Mouse (Mus musculus): ENCODE measurements around the gene Gm5089. TPM values are rescaled to one million over a fixed set of nuclear protein-coding genes. Genes with fewer than 3 reads are reported as not detected.

The Gm5089 gene
- not detected in 2 replicates for polyA plus RNA-seq (2012; rRNA removed; ENCODE audit: low replicate concordance)

GRCm38 (mm10) chr14:122450496-122451382 lies at the start of gene Gm5089:
Gene Gm5089, minus strand, starts transcription at chr14:122451115.

GRCm38 (mm10) chr14:122490441-122491328 lies 39.8 kb upstream of the Gm5089 start, which contains the start of gene Gm10837:
Gene Gm10837, plus strand, starts transcription at chr14:122490586.

GRCm38 (mm10) chr14:122474891-122475556 lies 24.1 kb upstream of the Gm5089 start, which contains the start of gene Zic2:
Gene Zic2, plus strand, starts transcription at chr14:122475435.

GRCm38 (mm10) chr14:122464763-122465741 lies 14.1 kb upstream of the Gm5089 start, which contains the start of gene Zic5:
Gene Zic5, minus strand, starts transcription at chr14:122465677.

Other genes starting within 250 kb of the Gm5089 start
- not detected in 2 replicates for gene Zic5, start 14.6 kb upstream of the Gm5089 start, polyA plus RNA-seq (2012; rRNA removed; ENCODE audit: low replicate concordance)
- 0.05 TPM in 1 of 2 replicates, not detected in the other for gene Zic2, start 24.3 kb upstream of the Gm5089 start, polyA plus RNA-seq (2012; rRNA removed; ENCODE audit: low replicate concordance)
- gene Gm10837, start 39.5 kb upstream of the Gm5089 start, polyA plus RNA-seq (2012; rRNA removed; ENCODE audit: low replicate concordance) = not detected in 2 replicates
- 14.3 and 43.7 TPM in 2 replicates for gene Pcca, start 83.2 kb upstream of the Gm5089 start, polyA plus RNA-seq (2012; rRNA removed; ENCODE audit: low replicate concordance)

Data from mammary gland, adult 2 months (tissue).